Mouse (Mus musculus) megakaryocyte progenitor cell, adult 5-6 weeks (primary cell): ENCODE results near the gene Fut2. TPM values are rescaled to one million over a fixed set of nuclear protein-coding genes. Genes with fewer than 3 reads are reported as not detected.

ENCODE experiments used
- ATAC-seq: replicated peaks from 2 replicates; pipeline ENCODE4 v1.8.0; 2016; ENCODE audit warnings: mild to moderate bottlenecking, moderate TSS enrichment, inconsistent platforms; ENCODE audit not compliant: poor library complexity
- total RNA-seq, 2 experiments: library from RNA; stranded (forward) in 1 of 2; stranded (reverse) in 1 of 2; fragments of 157-497, 149-512 nt in 1 of 2; fragments of 200-1000 nt in 1 of 2; gene quantifications; 2 replicates each; pipeline versions ENCODE4 v1.2.3 to v1.2.4; 2015 to 2017

The Fut2 gene
- total RNA-seq, 2 experiments from 2014 or later: not detected

GRCm38 (mm10) chr7:45609511-45609910 lies 56.7 kb downstream of the Fut2 start:
- ATAC-seq: no peak

GRCm38 (mm10) chr7:45605704-45606289 lies 60.4 kb downstream of the Fut2 start:
- ATAC-seq: no peak

GRCm38 (mm10) chr7:45598960-45599879 lies 67.0 kb downstream of the Fut2 start:
- ATAC-seq: no peak

Other genes starting within 250 kb of the Fut2 start
Only the 30 nearest of the 35 such genes appear.
- gene Ftl1, start 206.5 kb downstream of the Fut2 start, total RNA-seq (2015): 1,479 and 1,608 TPM in 2 replicates
- gene Ftl1, start 206.5 kb downstream of the Fut2 start, total RNA-seq (2017): 770 and 961 TPM in 2 replicates
- gene Bax, start 199.5 kb downstream of the Fut2 start, total RNA-seq (2015): 20.7 and 21.5 TPM in 2 replicates
- 29.6 and 35.2 TPM in 2 replicates for gene Bax, start 199.5 kb downstream of the Fut2 start, total RNA-seq (2017)
- gene Tulp2, start 184.5 kb downstream of the Fut2 start, total RNA-seq (2015): 0.07 TPM in 1 of 2 replicates, not detected in the other
- gene Tulp2, start 184.5 kb downstream of the Fut2 start, total RNA-seq (2017): not detected in 2 replicates
- gene Gm45808, start 179.6 kb downstream of the Fut2 start, total RNA-seq (2015): not detected in 2 replicates
- not detected in 2 replicates for gene Gm45808, start 179.6 kb downstream of the Fut2 start, total RNA-seq (2017)
- gene Dhdh, start 177.6 kb downstream of the Fut2 start, total RNA-seq (2015): 18.6 and 22.4 TPM in 2 replicates
- 18.1 and 20.7 TPM in 2 replicates for gene Dhdh, start 177.6 kb downstream of the Fut2 start, total RNA-seq (2017)
- gene Nucb1, start 156.0 kb downstream of the Fut2 start, total RNA-seq (2015): 112 and 114 TPM in 2 replicates
- gene Nucb1, start 156.0 kb downstream of the Fut2 start, total RNA-seq (2017): 387 and 408 TPM in 2 replicates
- gene Ppp1r15a, start 140.1 kb downstream of the Fut2 start, total RNA-seq (2015): 46.2 and 56.7 TPM in 2 replicates
- 70.0 and 90.7 TPM in 2 replicates for gene Ppp1r15a, start 140.1 kb downstream of the Fut2 start, total RNA-seq (2017)
- 0.67 TPM in 1 of 2 replicates, not detected in the other for gene Plekha4, start 140.1 kb downstream of the Fut2 start, total RNA-seq (2015)
- 0.04 and 0.34 TPM in 2 replicates for gene Plekha4, start 140.1 kb downstream of the Fut2 start, total RNA-seq (2017)
- 0.22 and 5.5 TPM in 2 replicates for gene Hsd17b14, start 111.5 kb downstream of the Fut2 start, total RNA-seq (2015)
- 1.2 and 8.2 TPM in 2 replicates for gene Hsd17b14, start 111.5 kb downstream of the Fut2 start, total RNA-seq (2017)
- gene Bcat2, start 96.2 kb downstream of the Fut2 start, total RNA-seq (2015): 43.5 and 55.9 TPM in 2 replicates
- 37.0 and 44.0 TPM in 2 replicates for gene Bcat2, start 96.2 kb downstream of the Fut2 start, total RNA-seq (2017)
- gene Fgf21, start 50.9 kb downstream of the Fut2 start, total RNA-seq (2015): not detected in 2 replicates
- gene Fgf21, start 50.9 kb downstream of the Fut2 start, total RNA-seq (2017): not detected in 2 replicates
- not detected in 2 replicates for gene Fut1, start 49.1 kb downstream of the Fut2 start, total RNA-seq (2015)
- gene Fut1, start 49.1 kb downstream of the Fut2 start, total RNA-seq (2017): not detected in 2 replicates
- 0.32 TPM in 1 of 2 replicates, not detected in the other for gene Izumo1, start 44.6 kb downstream of the Fut2 start, total RNA-seq (2015)
- 0.24 TPM in 1 of 2 replicates, not detected in the other for gene Izumo1, start 44.6 kb downstream of the Fut2 start, total RNA-seq (2017)
- 0.10 TPM in 1 of 2 replicates, not detected in the other for gene Rasip1, start 38.9 kb downstream of the Fut2 start, total RNA-seq (2015)
- gene Rasip1, start 38.9 kb downstream of the Fut2 start, total RNA-seq (2017): 0.08 TPM in 1 of 2 replicates, not detected in the other
- gene Mamstr, start 26.4 kb downstream of the Fut2 start, total RNA-seq (2015): 0.64 TPM in 1 of 2 replicates, not detected in the other
- 0.12 TPM in 1 of 2 replicates, not detected in the other for gene Mamstr, start 26.4 kb downstream of the Fut2 start, total RNA-seq (2017)
- gene Ntn5, start 17.6 kb upstream of the Fut2 start, total RNA-seq (2015): not detected in 2 replicates
- gene Ntn5, start 17.6 kb upstream of the Fut2 start, total RNA-seq (2017): not detected in 2 replicates
- gene Sec1, start 28.0 kb upstream of the Fut2 start, total RNA-seq (2015): not detected in 2 replicates
- gene Sec1, start 28.0 kb upstream of the Fut2 start, total RNA-seq (2017): not detected in 2 replicates
- not detected in 2 replicates for gene Car11, start 33.4 kb upstream of the Fut2 start, total RNA-seq (2015)
- gene Car11, start 33.4 kb upstream of the Fut2 start, total RNA-seq (2017): not detected in 2 replicates
- 3.6 and 5.6 TPM in 2 replicates for gene Dbp, start 38.7 kb upstream of the Fut2 start, total RNA-seq (2015)
- gene Dbp, start 38.7 kb upstream of the Fut2 start, total RNA-seq (2017): 6.2 and 7.2 TPM in 2 replicates
- gene Rpl18, start 49.1 kb upstream of the Fut2 start, total RNA-seq (2015): 1,825 and 1,988 TPM in 2 replicates
- gene Rpl18, start 49.1 kb upstream of the Fut2 start, total RNA-seq (2017): 1,777 and 2,306 TPM in 2 replicates
- 10.6 and 14.5 TPM in 2 replicates for gene Sphk2, start 51.6 kb upstream of the Fut2 start, total RNA-seq (2015)
- gene Sphk2, start 51.6 kb upstream of the Fut2 start, total RNA-seq (2017): 9.8 and 10.2 TPM in 2 replicates
- gene Fam83e, start 54.8 kb upstream of the Fut2 start, total RNA-seq (2015): 0.54 and 0.78 TPM in 2 replicates
- 0.37 and 0.51 TPM in 2 replicates for gene Fam83e, start 54.8 kb upstream of the Fut2 start, total RNA-seq (2017)
- not detected in 2 replicates for gene Spaca4, start 59.4 kb upstream of the Fut2 start, total RNA-seq (2015)
- gene Spaca4, start 59.4 kb upstream of the Fut2 start, total RNA-seq (2017): not detected in 2 replicates
- gene Lmtk3, start 117.3 kb upstream of the Fut2 start, total RNA-seq (2015): 0.07 TPM in 2 replicates
- gene Lmtk3, start 117.3 kb upstream of the Fut2 start, total RNA-seq (2017): not detected in 2 replicates
- 1.2 and 1.7 TPM in 2 replicates for gene Sult2b1, start 118.3 kb upstream of the Fut2 start, total RNA-seq (2015)
- gene Sult2b1, start 118.3 kb upstream of the Fut2 start, total RNA-seq (2017): 1.9 and 6.4 TPM in 2 replicates
- 17.9 and 26.3 TPM in 2 replicates for gene Cyth2, start 148.2 kb upstream of the Fut2 start, total RNA-seq (2015)
- gene Cyth2, start 148.2 kb upstream of the Fut2 start, total RNA-seq (2017): 32.4 and 34.5 TPM in 2 replicates
- 0.05 TPM in 2 replicates for gene Kcnj14, start 158.4 kb upstream of the Fut2 start, total RNA-seq (2015)
- not detected in 2 replicates for gene Kcnj14, start 158.4 kb upstream of the Fut2 start, total RNA-seq (2017)
- gene Grwd1, start 164.6 kb upstream of the Fut2 start, total RNA-seq (2015): 22.6 and 25.1 TPM in 2 replicates
- 24.2 and 26.9 TPM in 2 replicates for gene Grwd1, start 164.6 kb upstream of the Fut2 start, total RNA-seq (2017)
- gene Kdelr1, start 206.4 kb upstream of the Fut2 start, total RNA-seq (2015): 113 and 145 TPM in 2 replicates
- gene Kdelr1, start 206.4 kb upstream of the Fut2 start, total RNA-seq (2017): 68.3 and 73.1 TPM in 2 replicates
- not detected in 2 replicates for gene Grin2d, start 212.0 kb upstream of the Fut2 start, total RNA-seq (2015)
- under 0.01 TPM in 1 of 2 replicates, not detected in the other for gene Grin2d, start 212.0 kb upstream of the Fut2 start, total RNA-seq (2017)